Mouse (Mus musculus) lung, adult 2 months (tissue): ENCODE results near the gene Ube3c.

Experiments used
- CTCF ChIP-seq: fragments of 200-500 bp; IDR thresholded peaks from 2 replicates; pipeline ENCODE4 v1.5.1; 2011; ENCODE audit warnings: mild to moderate bottlenecking, low read length, control low read depth; ENCODE audit not compliant: insufficient read depth
- POLR2A ChIP-seq: fragments of 200-500 bp; IDR thresholded peaks from 2 replicates; pipeline ENCODE4 v1.6.1; 2011; ENCODE audit warnings: low read depth, mild to moderate bottlenecking, control low read depth, low read length, borderline replicate concordance; ENCODE audit errors: extremely low read depth

DNA sequence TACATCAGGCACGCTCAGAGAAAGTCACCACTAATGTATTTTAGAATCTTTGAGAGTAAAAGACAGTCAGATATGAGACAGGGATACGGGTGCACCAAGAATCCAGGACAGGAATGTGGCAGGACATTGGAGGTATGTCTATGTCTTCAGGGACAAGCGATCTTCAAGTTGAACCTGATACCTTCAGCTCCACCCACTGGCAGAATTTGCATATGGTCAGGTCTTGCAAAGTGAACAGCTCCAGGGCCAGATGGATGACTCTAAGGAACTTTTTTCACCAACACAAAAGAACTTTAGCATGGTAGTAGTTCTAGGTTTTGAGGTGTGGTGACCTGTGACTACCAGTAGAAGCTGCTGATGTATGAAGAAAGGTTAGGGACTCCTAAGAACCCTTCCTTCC lies 62.7 kb downstream of the Ube3c start:
- TF ChIP-seq POLR2A (no peak), CTCF (no peak)
